Mouse (Mus musculus) limb, embryonic 14.5 days (tissue): ENCODE data around the gene Acadvl. TPM values are rescaled to one million over a fixed set of nuclear protein-coding genes. Genes with fewer than 3 reads are reported as not detected.
A peak's percentile ranks its signal among the peaks of the same experiment; 100 is the strongest.

Source experiments
- ATAC-seq: fragments of 200-750 bp; cut with Nextera tagmentation; 2 replicates; pipeline ENCODE4 v1.8.0; 2017; ENCODE audit warnings: low read depth, moderate number of reproducible peaks, moderate TSS enrichment; ENCODE audit not compliant: low FRiP score
- DNase-seq: peaks from one replicate; pipeline ENCODE4 v3.0.0-alpha.2; 2015; ENCODE audit warnings: low spot score
- H3K27ac ChIP-seq: fragments of 300-500 bp; sonication (generic); replicated peaks from 2 replicates; pipeline ENCODE4 v1.5.1; 2014; ENCODE audit warnings: low read depth, mild to moderate bottlenecking, low read length, moderate library complexity, mixed read lengths
- H3K27me3 ChIP-seq: fragments of 300-500 bp; sonication (generic); 2 replicates; pipeline ENCODE4 v1.6.1; 2014; ENCODE audit warnings: low read length, mixed read lengths; ENCODE audit not compliant: control insufficient read depth, insufficient read depth
- H3K36me3 ChIP-seq: fragments of 300-500 bp; sonication (generic); 2 replicates; pipeline ENCODE4 v1.6.1; 2014; ENCODE audit warnings: mild to moderate bottlenecking, low read length, moderate library complexity, mixed read lengths; ENCODE audit not compliant: control insufficient read depth, insufficient read depth
- H3K4me1 ChIP-seq: fragments of 300-500 bp; sonication (generic); 2 replicates; pipeline ENCODE4 v1.6.1; 2014; ENCODE audit warnings: antibody characterized with exemption, low read length, mixed read lengths; ENCODE audit not compliant: control insufficient read depth, insufficient read depth
- H3K4me2 ChIP-seq: fragments of 300-500 bp; sonication (generic); replicated peaks from 2 replicates; pipeline ENCODE4 v1.6.1; 2014; ENCODE audit warnings: low read depth, mild to moderate bottlenecking, low read length, moderate library complexity; ENCODE audit not compliant: severe bottlenecking
- H3K4me3 ChIP-seq: fragments of 300-500 bp; sonication (generic); replicated peaks from 2 replicates; pipeline ENCODE4 v1.5.1; 2014; ENCODE audit warnings: low read length
- H3K9ac ChIP-seq: fragments of 300-500 bp; sonication (generic); 2 replicates; pipeline ENCODE4 v1.6.1; 2014; ENCODE audit warnings: mild to moderate bottlenecking, low read depth, low read length, moderate library complexity; ENCODE audit not compliant: severe bottlenecking
- H3K9me3 ChIP-seq: fragments of 300-500 bp; sonication (generic); 2 replicates; pipeline ENCODE4 v1.6.1; 2016; ENCODE audit warnings: low read length; ENCODE audit not compliant: control insufficient read depth
- POLR2A ChIP-seq: fragments of 200-500 bp; IDR thresholded peaks from 2 replicates; pipeline ENCODE4 v1.8.0; 2012; ENCODE audit warnings: inconsistent platforms, mild to moderate bottlenecking, moderate library complexity, borderline replicate concordance; ENCODE audit not compliant: insufficient read depth, insufficient read length; ENCODE audit errors: extremely low read depth
- WGBS: fragments of 180-500 bp; shearing (Covaris S2); extraction: QIAGEN DNeasy Blood & Tissue Kit; methylation state at CpG from one replicate; pipeline ENCODE4 v1.1.7; 2014; 5-methylcytosine and 5-hydroxymethylcytosine counted together
- polyA plus RNA-seq, 2 experiments: library from polyadenylated mRNA; depleted of rRNA in 1 of 2; stranded (reverse) in 1 of 2; unstranded in 1 of 2; fragments of >200 nt; fragmentation: Nextera tagmentation in 1 of 2; extraction: Ambion mirVana in 1 of 2; gene quantifications; 2 replicates each; pipeline versions ENCODE4 v1.2.1 to v1.2.3; 2012 to 2014

Acadvl gene
- polyA plus RNA-seq, 2 experiments, result 55.4 to 71.8 TPM

GRCm38 (mm10) chr11:69996161-69997061, 18.8 kb downstream of the Acadvl start:
- Histone ChIP-seq H3K4me1 (peaks cover 19% of the 10 kb centered on the region), H3K27me3 (no peaks in the 10 kb centered on the region), H3K36me3 (peaks cover 48% of the 10 kb centered on the region), H3K9me3 (no peaks in the 10 kb centered on the region), H3K27ac (peak overlapping the region; percentile 96), H3K9ac (peak overlapping the region; percentile 90), H3K4me3 (peak overlapping the region; percentile 97), H3K4me2 (peak overlapping the region; percentile 46)
- ATAC-seq, result peak; percentile 7
- WGBS, result 1% methylated on average over 41 of the region's 66 CpGs
- TF ChIP-seq POLR2A, result no peak
- peak; percentile 48 for DNase-seq

- peak; percentile 99 for DNase-seq
- Histone ChIP-seq H3K9me3 (no peaks in the 10 kb centered on the region), H3K4me1 (peaks cover 16% of the 10 kb centered on the region), H3K4me3 (peak within 1 kb of the TSS; percentile 97), H3K4me2 (peak within 1 kb of the TSS; percentile 46), H3K9ac (peak within 1 kb of the TSS; percentile 90), H3K27ac (peak within 1 kb of the TSS; percentile 96), H3K27me3 (no peaks in the 10 kb centered on the region), H3K36me3 (peaks cover 48% of the 10 kb centered on the region)
- WGBS, result 1% methylated on average over 36 of the region's 36 CpGs
- peak; percentile 79 for ATAC-seq
- peak; percentile 84; the same call in 1 of the 2 replicates for TF ChIP-seq POLR2A
Observed at GRCm38 (mm10) chr11:69995391-69995960, 19.7 kb downstream of the Acadvl start, which contains the start of gene Phf23. Phf23 (plus strand) TSS chr11:69995777.

- Histone ChIP-seq H3K9ac (no peak overlapping the region), H3K4me3 (peak overlapping the region; percentile 97), H3K27me3 (no peaks in the 10 kb centered on the region), H3K4me2 (peak overlapping the region; percentile 40), H3K27ac (no peak overlapping the region), H3K4me1 (peaks cover 16% of the 10 kb centered on the region), H3K36me3 (peaks cover 51% of the 10 kb centered on the region), H3K9me3 (no peaks in the 10 kb centered on the region)
- DNase-seq, result no peak
- no peak for ATAC-seq
- no peak for TF ChIP-seq POLR2A
- WGBS, result 89% methylated on average over 11 of the region's 11 CpGs
Observed at GRCm38 (mm10) chr11:69994401-69995090, 20.7 kb downstream of the Acadvl start.

- Histone ChIP-seq H3K4me3 (peak overlapping the region; percentile 78), H3K9ac (peak overlapping the region; percentile 84; the same call in 1 of the 2 replicates), H3K4me1 (peaks cover 16% of the 10 kb centered on the region), H3K4me2 (peak overlapping the region; percentile 65; the same call in 1 of the 2 replicates), H3K27me3 (no peaks in the 10 kb centered on the region), H3K36me3 (peaks cover 51% of the 10 kb centered on the region), H3K27ac (no peak overlapping the region), H3K9me3 (no peaks in the 10 kb centered on the region)
- no peak for ATAC-seq
- WGBS, result 89% methylated on average over 3 of the region's 3 CpGs
- no peak for DNase-seq
- TF ChIP-seq POLR2A, result no peak
Observed at GRCm38 (mm10) chr11:69992932-69993331, 22.3 kb downstream of the Acadvl start.

GRCm38 (mm10) chr11:69992396-69992795, 22.8 kb downstream of the Acadvl start:
- Histone ChIP-seq H3K4me1 (peaks cover 11% of the 10 kb centered on the region), H3K4me3 (peak overlapping the region; percentile 78), H3K36me3 (peaks cover 51% of the 10 kb centered on the region), H3K4me2 (peak overlapping the region; percentile 65), H3K9me3 (no peaks in the 10 kb centered on the region), H3K9ac (peak overlapping the region; percentile 84), H3K27me3 (no peaks in the 10 kb centered on the region), H3K27ac (no peak overlapping the region)
- no peak for TF ChIP-seq POLR2A
- DNase-seq (no peak), ATAC-seq (no peak)
- WGBS, result 82% methylated on average over 10 of the region's 10 CpGs
